ENCODE assay signal across 19 mouse cellular contexts in genomic region chr2:49749730-49750576, GRCm38 (mm10). TPM values are rescaled to one million over a fixed set of nuclear protein-coding genes. Genes with fewer than 3 reads are reported as not detected.
DNase-seq lines count a peak whose midpoint lies in the region; ATAC-seq and TF ChIP-seq lines count a peak whose summit lies in the region.
"Had no signal": no experiment of that assay in that cellular context is flagged by ENCODE, and none has a peak within 500 bp of the region (broad histone marks: within the 10 kb centered on the region; RNA-seq: fewer than 3 reads in every experiment).

No protein-coding gene starts in this region.

- WGBS in heart, embryonic 11.5 days (ENCODE audit: insufficient replicate concordance): 47% methylated on average over 11 of the region's 11 CpGs
- WGBS in heart, embryonic 10.5 days: 55% methylated on average over 11 of the region's 11 CpGs
- WGBS in heart, postnatal 0 days: 22% methylated on average over 11 of the region's 11 CpGs
- WGBS in stomach, postnatal 0 days: 53% methylated on average over 11 of the region's 11 CpGs
- 95% methylated on average over 11 of the region's 11 CpGs for WGBS in hindbrain, embryonic 10.5 days
- WGBS in liver, embryonic 12.5 days (ENCODE audit: insufficient replicate concordance): 60% methylated on average over 11 of the region's 11 CpGs

- peak overlapping the region; percentile 32; the same call in 1 of the 2 replicates for H3K27ac ChIP-seq in heart, embryonic 11.5 days (ENCODE audit: low read depth, low read length)
- no peak overlapping the region; the same call in 1 of the 2 replicates for H3K27ac ChIP-seq in heart, embryonic 10.5 days
- 0 out of 2 replicates have a peak overlapping the region, but pooled peaks have one; percentile 50 for H3K27ac ChIP-seq in heart, postnatal 0 days (ENCODE audit: low read depth)
- no peak overlapping the region for H3K27ac ChIP-seq in stomach, postnatal 0 days (replicated peaks)
- H3K27ac ChIP-seq in hindbrain, embryonic 10.5 days: no peak overlapping the region
- no peak overlapping the region for H3K27ac ChIP-seq in liver, embryonic 12.5 days
- H3K27ac ChIP-seq: embryonic facial prominence, embryonic 12.5 days; hindbrain, embryonic 15.5 days; limb, embryonic 12.5 days had no signal

- no peak for TF ChIP-seq CTCF in heart, postnatal 0 days (IDR thresholded peaks at IDR 0.05; ENCODE audit: low read depth)
- no peak for TF ChIP-seq CTCF in stomach, postnatal 0 days (IDR thresholded peaks at IDR 0.05; ENCODE audit: low read depth)

- H3K4me1 ChIP-seq in heart, embryonic 11.5 days (ENCODE audit: control insufficient read depth, insufficient read depth, low read length): peaks cover 17% of the 10 kb centered on the region
- H3K4me1 ChIP-seq in heart, embryonic 10.5 days: peaks cover 46% of the 10 kb centered on the region
- peaks cover 13% of the 10 kb centered on the region for H3K4me1 ChIP-seq in heart, postnatal 0 days (ENCODE audit: control insufficient read depth, insufficient read depth)
- H3K4me1 ChIP-seq in stomach, postnatal 0 days (replicated peaks; ENCODE audit: control insufficient read depth, insufficient read depth): peaks cover 4% of the 10 kb centered on the region; the same call in 1 of the 2 replicates
- 0 out of 2 replicates have a peak, but pooled peaks cover 6% of the 10 kb centered on the region for H3K4me1 ChIP-seq in hindbrain, embryonic 10.5 days (replicated peaks)
- no peaks in the 10 kb centered on the region for H3K4me1 ChIP-seq in liver, embryonic 12.5 days

- ATAC-seq in heart, embryonic 11.5 days (replicated peaks; ENCODE audit: insufficient number of reproducible peaks, low FRiP score, low TSS enrichment): no peak; the same call in 1 of the 2 replicates
- peak; percentile 77 for ATAC-seq in heart, postnatal 0 days (ENCODE audit: insufficient read depth, low read depth)
- ATAC-seq in stomach, postnatal 0 days (ENCODE audit: low FRiP score, low TSS enrichment): peak; percentile 79
- no peak for ATAC-seq in liver, embryonic 12.5 days
- ATAC-seq: liver, postnatal 0 days had no signal

- no peak for DNase-seq in heart, embryonic 10.5 days (ENCODE audit: low spot score)
- DNase-seq in ovary, adult 18-20 months (ENCODE audit: low spot score): peak; percentile 55
- no peak for DNase-seq in ovary, postnatal 10 days (ENCODE audit: low spot score)
- peak; percentile 67 for DNase-seq in heart, postnatal 0 days (ENCODE audit: low spot score)
- DNase-seq in stomach, postnatal 0 days (ENCODE audit: low spot score): no peak
- DNase-seq in hindbrain, embryonic 10.5 days (ENCODE audit: low spot score): no peak
- DNase-seq: cerebellum, postnatal 36 days; kidney, adult 2 months; kidney, postnatal 4 days; layer of hippocampus, postnatal 36 days; liver, postnatal 0 days; midbrain, embryonic 14.5 days; thymus, postnatal 14 days had no signal

- no peaks in the 10 kb centered on the region for H3K9me3 ChIP-seq in heart, embryonic 11.5 days (replicated peaks; ENCODE audit: control insufficient read depth, low read length)
- no peaks in the 10 kb centered on the region for H3K9me3 ChIP-seq in heart, embryonic 10.5 days
- no peaks in the 10 kb centered on the region for H3K9me3 ChIP-seq in heart, postnatal 0 days (replicated peaks; ENCODE audit: control insufficient read depth, low read length)
- H3K9me3 ChIP-seq in stomach, postnatal 0 days (ENCODE audit: control insufficient read depth, low read length): no peaks in the 10 kb centered on the region
- H3K9me3 ChIP-seq in hindbrain, embryonic 10.5 days: no peaks in the 10 kb centered on the region
- no peaks in the 10 kb centered on the region for H3K9me3 ChIP-seq in liver, embryonic 12.5 days (replicated peaks)
- H3K9me3 ChIP-seq: embryonic facial prominence, embryonic 12.5 days; G1E; hindbrain, embryonic 15.5 days; limb, embryonic 12.5 days had no signal

- peak overlapping the region; percentile 2; the same call in 1 of the 2 replicates for H3K4me2 ChIP-seq in heart, embryonic 11.5 days
- H3K4me2 ChIP-seq in heart, postnatal 0 days (ENCODE audit: low read depth, low read length): no peak overlapping the region
- no peak overlapping the region for H3K4me2 ChIP-seq in stomach, postnatal 0 days (replicated peaks; ENCODE audit: low read depth)
- H3K4me2 ChIP-seq in liver, embryonic 12.5 days: no peak overlapping the region
- H3K4me2 ChIP-seq: embryonic facial prominence, embryonic 12.5 days; hindbrain, embryonic 15.5 days; limb, embryonic 12.5 days had no signal

- no peak overlapping the region for H3K9ac ChIP-seq in heart, embryonic 11.5 days (ENCODE audit: low read depth, low read length)
- no peak overlapping the region for H3K9ac ChIP-seq in heart, postnatal 0 days (replicated peaks; ENCODE audit: low read depth, low read length)
- no peak overlapping the region for H3K9ac ChIP-seq in stomach, postnatal 0 days (ENCODE audit: low read length)
- H3K9ac ChIP-seq in liver, embryonic 12.5 days: no peak overlapping the region
- H3K9ac ChIP-seq: embryonic facial prominence, embryonic 12.5 days; hindbrain, embryonic 15.5 days; limb, embryonic 12.5 days; liver, postnatal 0 days had no signal

- no peak for TF ChIP-seq EP300 in heart, postnatal 0 days (IDR thresholded peaks at IDR 0.05; ENCODE audit: low read depth)
- no peak for TF ChIP-seq EP300 in stomach, postnatal 0 days (optimal IDR thresholded peaks at IDR 0.05)

- H3K36me3 ChIP-seq in heart, embryonic 11.5 days (ENCODE audit: control insufficient read depth, insufficient read depth, low read length): no peaks in the 10 kb centered on the region
- no peaks in the 10 kb centered on the region for H3K36me3 ChIP-seq in heart, embryonic 10.5 days
- no peaks in the 10 kb centered on the region for H3K36me3 ChIP-seq in heart, postnatal 0 days (replicated peaks; ENCODE audit: control insufficient read depth, insufficient read depth, low read length)
- no peaks in the 10 kb centered on the region for H3K36me3 ChIP-seq in stomach, postnatal 0 days (ENCODE audit: control insufficient read depth, insufficient read depth, low read length)
- H3K36me3 ChIP-seq in hindbrain, embryonic 10.5 days: peaks cover 96% of the 10 kb centered on the region
- no peaks in the 10 kb centered on the region for H3K36me3 ChIP-seq in liver, embryonic 12.5 days
- H3K36me3 ChIP-seq: G1E had no signal

- H3K27me3 ChIP-seq in heart, embryonic 11.5 days (ENCODE audit: control insufficient read depth, insufficient read depth, low read length): no peaks in the 10 kb centered on the region
- H3K27me3 ChIP-seq in heart, embryonic 10.5 days (ENCODE audit: insufficient read depth, poor library complexity, severe bottlenecking): no peaks in the 10 kb centered on the region
- no peaks in the 10 kb centered on the region for H3K27me3 ChIP-seq in heart, postnatal 0 days (ENCODE audit: control insufficient read depth, insufficient read depth, low read length)
- H3K27me3 ChIP-seq in stomach, postnatal 0 days (ENCODE audit: control insufficient read depth, insufficient read depth, low read length): no peaks in the 10 kb centered on the region
- no peaks in the 10 kb centered on the region for H3K27me3 ChIP-seq in hindbrain, embryonic 10.5 days (ENCODE audit: insufficient read depth, poor library complexity, severe bottlenecking)
- no peaks in the 10 kb centered on the region for H3K27me3 ChIP-seq in liver, embryonic 12.5 days (replicated peaks)
- H3K27me3 ChIP-seq: embryonic facial prominence, embryonic 12.5 days; hindbrain, embryonic 15.5 days; limb, embryonic 12.5 days had no signal

- H3K4me3 ChIP-seq in heart, embryonic 11.5 days (ENCODE audit: low read depth, low read length): no peak overlapping the region
- H3K4me3 ChIP-seq in heart, embryonic 10.5 days: no peak overlapping the region
- H3K4me3 ChIP-seq in heart, postnatal 0 days (ENCODE audit: low read depth, low read length): no peak overlapping the region
- no peak overlapping the region for H3K4me3 ChIP-seq in stomach, postnatal 0 days (ENCODE audit: low read depth, low read length)
- no peak overlapping the region for H3K4me3 ChIP-seq in hindbrain, embryonic 10.5 days
- no peak overlapping the region for H3K4me3 ChIP-seq in liver, embryonic 12.5 days
- H3K4me3 ChIP-seq: embryonic facial prominence, embryonic 12.5 days; hindbrain, embryonic 15.5 days; limb, embryonic 12.5 days had no signal

RNA-seq across cellular contexts. Expression of gene Lypd6b, which starts 37.5 kb away (rescaled TPM):
- 1.3 and 1.9 TPM in 2 replicates for polyA plus RNA-seq in heart, embryonic 11.5 days (2014; fragmentation: Nextera tagmentation; extraction: Ambion mirVana)
- 2.0 TPM in 2 replicates for polyA plus RNA-seq in heart, embryonic 10.5 days (2016; fragmentation: Nextera tagmentation; extraction: Ambion mirVana)
- 0.11 and 0.23 TPM in 2 replicates for total RNA-seq in heart, postnatal 0 days (2014; rRNA removed; ENCODE audit: low replicate concordance)
- polyA plus RNA-seq in heart, postnatal 0 days (2015; fragmentation: Nextera tagmentation; extraction: Ambion mirVana): 0.38 and 0.77 TPM in 2 replicates
- polyA plus RNA-seq in stomach, postnatal 0 days (2015; fragmentation: Nextera tagmentation; extraction: Ambion mirVana): 31.2 and 31.8 TPM in 2 replicates
- 1.6 and 1.8 TPM in 2 replicates for polyA plus RNA-seq in hindbrain, embryonic 10.5 days (2016; fragmentation: Nextera tagmentation; extraction: Ambion mirVana)
- polyA plus RNA-seq in liver, embryonic 12.5 days (2016; fragmentation: Nextera tagmentation; extraction: Ambion mirVana): 0.12 TPM in 1 of 2 replicates, not detected in the other
- polyA plus RNA-seq: G1E; liver, postnatal 0 days had no signal

Comparison
In these comparisons a context has a peak if more than half of its experiments do, and no peak if none do; other contexts are left out.
1. ATAC-seq: peak in heart, postnatal 0 days (single experiment) and stomach, postnatal 0 days (single experiment); none in heart, embryonic 11.5 days (single experiment) and liver, embryonic 12.5 days (single experiment).
2. H3K27ac ChIP-seq: peak in heart, embryonic 11.5 days (single experiment) and heart, postnatal 0 days (single experiment); none in heart, embryonic 10.5 days (single experiment), stomach, postnatal 0 days (single experiment), hindbrain, embryonic 10.5 days (single experiment) and liver, embryonic 12.5 days (single experiment).
3. DNase-seq: peak in ovary, adult 18-20 months (single experiment) and heart, postnatal 0 days (single experiment); none in heart, embryonic 10.5 days (single experiment), ovary, postnatal 10 days (single experiment), stomach, postnatal 0 days (single experiment) and hindbrain, embryonic 10.5 days (single experiment).
4. RNA of gene Lypd6b, which starts 37.5 kb away (polyA plus RNA-seq): 31.2 to 31.8 TPM in stomach, postnatal 0 days; 2.0 TPM in heart, embryonic 10.5 days, 1.6 to 1.8 TPM in hindbrain, embryonic 10.5 days, 1.3 to 1.9 TPM in heart, embryonic 11.5 days, 0.38 to 0.77 TPM in heart, postnatal 0 days and 0.12 TPM in liver, embryonic 12.5 days; every median in the first group is over 10 times any median in the second.